Mouse (Mus musculus): ENCODE measurements at regions not wholly inside any gene's neighbourhood (a gene's known extent, or its start where the extent isn't known, plus 50 kb on each side); places are given as distances from the start of the nearest gene placed in this dataset.

- TF ChIP-seq POLR2A (IDR thresholded peaks at IDR 0.05; ENCODE audit: insufficient read depth, low read length) (no peak), CTCF (IDR thresholded peaks at IDR 0.05; ENCODE audit: low read depth, low read length) (no peak), EP300 (IDR thresholded peaks at IDR 0.05; ENCODE audit: insufficient read depth, low read depth, low read length) (no peak)
Measured at GRCm38 (mm10) chr15:24827259-24827658, 586.3 kb downstream of the Basp1 start.

Data from ES-Bruce4 (cell line).